Mouse (Mus musculus) adrenal gland, adult 18-20 months (tissue): ENCODE data around the gene Gngt1. TPM values are rescaled to one million over a fixed set of nuclear protein-coding genes. Genes with fewer than 3 reads are reported as not detected.

Experiments
- total RNA-seq, 2 experiments: library from RNA; stranded (reverse); gene quantifications; 1 replicate in 1 of 2; 2 replicates in 1 of 2; pipeline ENCODE4 v1.2.3; 2021

The Gngt1 gene
- total RNA-seq, 2 experiments from 2014 or later: not detected

Other genes starting within 250 kb of the Gngt1 start
- not detected for gene Calcr, start 229.1 kb upstream of the Gngt1 start, total RNA-seq
- 1 to 10 TPM in 1 of 2 experiments, under 1 TPM in 1; 0.96 to 2.0 TPM for gene Tfpi2, start 4.9 kb upstream of the Gngt1 start, total RNA-seq
- 10 to 100 TPM; 26.5 to 41.6 TPM for gene Gng11, start 10.1 kb downstream of the Gngt1 start, total RNA-seq
- 10 to 100 TPM; 40.8 to 67.5 TPM for gene Bet1, start 93.2 kb downstream of the Gngt1 start, total RNA-seq